Mouse (Mus musculus) adrenal gland, postnatal 14 days (tissue): Measurements from ENCODE around the gene Olfr322. TPM values are rescaled to one million over a fixed set of nuclear protein-coding genes. Genes with fewer than 3 reads are reported as not detected.

Source experiments
- total RNA-seq: library from RNA; stranded (reverse); gene quantifications from 2 replicates; pipeline ENCODE4 v1.2.3, GENCODE M21; 2021

Olfr322 gene
- total RNA-seq, 1 experiment from 2014 or later, result not detected

Other genes with a start within 250 kb of the Olfr322 start
- gene 1810065E05Rik, start 237.7 kb upstream of the Olfr322 start, total RNA-seq, result not detected in 2 replicates
- not detected in 2 replicates for gene Gm12253, start 226.2 kb upstream of the Olfr322 start, total RNA-seq
- not detected in 2 replicates for gene Lypd9, start 205.9 kb upstream of the Olfr322 start, total RNA-seq
- gene Olfr30, start 196.5 kb upstream of the Olfr322 start, total RNA-seq, result not detected in 2 replicates
- gene Olfr332, start 166.2 kb upstream of the Olfr322 start, total RNA-seq, result not detected in 2 replicates
- gene Olfr331, start 156.2 kb upstream of the Olfr322 start, total RNA-seq, result not detected in 2 replicates
- gene Olfr330, start 123.9 kb upstream of the Olfr322 start, total RNA-seq, result not detected in 2 replicates
- gene Olfr329-ps, start 112.4 kb upstream of the Olfr322 start, total RNA-seq, result not detected in 2 replicates
- 0.15 TPM in 1 of 2 replicates, not detected in the other for gene Olfr328, start 103.1 kb upstream of the Olfr322 start, total RNA-seq
- gene Olfr224, start 88.2 kb upstream of the Olfr322 start, total RNA-seq, result not detected in 2 replicates
- not detected in 2 replicates for gene Olfr325, start 81.1 kb upstream of the Olfr322 start, total RNA-seq
- not detected in 2 replicates for gene Olfr324, start 63.7 kb upstream of the Olfr322 start, total RNA-seq
- gene 2210407C18Rik, start 42.7 kb upstream of the Olfr322 start, total RNA-seq, result not detected in 2 replicates
- not detected in 2 replicates for gene Olfr323, start 28.3 kb upstream of the Olfr322 start, total RNA-seq
- gene Trim58, start 18.3 kb upstream of the Olfr322 start, total RNA-seq, result 0.49 and 1.3 TPM in 2 replicates
- not detected in 2 replicates for gene Olfr320, start 22.3 kb downstream of the Olfr322 start, total RNA-seq
- not detected in 2 replicates for gene Olfr319, start 40.4 kb downstream of the Olfr322 start, total RNA-seq
- gene Olfr318, start 65.2 kb downstream of the Olfr322 start, total RNA-seq, result not detected in 2 replicates
- gene Olfr317, start 80.4 kb downstream of the Olfr322 start, total RNA-seq, result not detected in 2 replicates
- not detected in 2 replicates for gene Olfr316, start 94.0 kb downstream of the Olfr322 start, total RNA-seq
- not detected in 2 replicates for gene Olfr315, start 114.4 kb downstream of the Olfr322 start, total RNA-seq
- gene Olfr314, start 124.2 kb downstream of the Olfr322 start, total RNA-seq, result not detected in 2 replicates
- 4.2 and 4.9 TPM in 2 replicates for gene Fam183b, start 143.2 kb downstream of the Olfr322 start, total RNA-seq
- gene Olfr313, start 156.2 kb downstream of the Olfr322 start, total RNA-seq, result not detected in 2 replicates
- gene Olfr312, start 170.5 kb downstream of the Olfr322 start, total RNA-seq, result not detected in 2 replicates
- gene Olfr311, start 180.5 kb downstream of the Olfr322 start, total RNA-seq, result not detected in 2 replicates
- 4.4 and 6.3 TPM in 2 replicates for gene Gm12258, start 188.4 kb downstream of the Olfr322 start, total RNA-seq
- gene 2810021J22Rik, start 208.4 kb downstream of the Olfr322 start, total RNA-seq, result 5.3 and 7.6 TPM in 2 replicates
- 5.2 and 6.0 TPM in 2 replicates for gene Zfp39, start 245.4 kb downstream of the Olfr322 start, total RNA-seq